Mouse (Mus musculus) induced T-regulatory cell, adult 2 months (primary cell): ENCODE data around the gene Hint3.
A peak's percentile ranks its signal among the peaks of the same experiment; 100 is the strongest.

Source experiments
- DNase-seq: peaks from one replicate; pipeline ENCODE4 v3.0.0-alpha.2; 2012; ENCODE audit warnings: low read depth

The Hint3 gene

DNA sequence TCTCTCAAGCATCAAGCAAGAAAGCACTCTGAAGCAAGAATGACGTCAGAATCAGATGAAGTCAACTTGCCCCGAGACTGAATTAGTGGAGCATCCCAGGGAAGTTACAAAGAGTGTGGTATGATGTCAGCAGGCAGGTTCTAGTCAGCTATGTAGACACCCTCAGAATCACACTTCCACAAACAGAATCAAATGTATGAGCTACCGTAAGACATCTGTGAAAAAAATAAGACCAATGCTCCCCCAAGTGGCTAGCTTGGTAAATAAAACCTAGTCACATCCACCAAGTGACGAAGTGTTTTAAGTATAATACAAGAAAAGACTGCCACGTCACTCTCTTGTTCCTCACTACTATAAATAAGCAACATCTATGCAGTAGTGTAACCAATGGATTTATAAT lies 42.4 kb downstream of the Hint3 start:
- peak; percentile 37 for DNase-seq

DNA sequence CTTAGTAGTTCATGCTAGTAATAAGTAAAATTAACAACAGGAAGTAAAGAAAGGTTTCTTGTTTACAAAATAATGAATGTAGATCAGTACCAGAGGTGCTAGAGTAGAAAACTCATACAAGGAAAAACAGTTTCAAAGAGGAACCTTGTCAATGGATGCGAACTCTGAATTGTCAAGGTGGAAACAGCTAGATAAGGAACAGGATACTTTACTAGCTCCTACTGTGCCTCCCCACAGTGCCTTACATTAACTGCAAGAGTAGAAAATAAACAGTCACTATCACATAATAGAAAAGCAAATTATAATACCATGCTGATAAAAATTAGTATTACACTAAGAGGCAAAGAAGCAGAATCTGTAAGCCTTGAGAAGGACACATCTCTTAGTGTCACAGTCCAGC lies 43.7 kb downstream of the Hint3 start:
- no peak for DNase-seq

GRCm38 (mm10) chr10:30577670-30578280 lies 51.7 kb downstream of the Hint3 start:
- no peak for DNase-seq

DNA sequence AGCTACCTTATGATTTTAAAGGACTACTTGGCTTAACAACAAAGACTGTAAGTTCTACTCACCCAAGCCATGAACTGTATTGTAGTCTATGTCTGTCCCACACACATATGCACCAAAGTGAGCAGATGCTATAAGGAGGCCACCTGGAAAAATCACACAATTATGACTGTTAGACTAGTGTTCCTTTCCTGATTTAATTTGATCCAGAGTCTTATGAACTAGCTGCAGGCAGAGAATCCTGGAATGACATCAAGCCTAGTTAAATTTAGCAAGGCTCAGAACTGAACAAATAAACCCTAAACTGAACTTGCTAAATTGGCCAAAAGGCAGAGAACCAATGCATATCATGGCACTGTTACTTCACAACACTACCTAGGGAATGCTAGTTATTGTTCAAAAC lies 63.1 kb downstream of the Hint3 start:
- DNase-seq = no peak

DNA sequence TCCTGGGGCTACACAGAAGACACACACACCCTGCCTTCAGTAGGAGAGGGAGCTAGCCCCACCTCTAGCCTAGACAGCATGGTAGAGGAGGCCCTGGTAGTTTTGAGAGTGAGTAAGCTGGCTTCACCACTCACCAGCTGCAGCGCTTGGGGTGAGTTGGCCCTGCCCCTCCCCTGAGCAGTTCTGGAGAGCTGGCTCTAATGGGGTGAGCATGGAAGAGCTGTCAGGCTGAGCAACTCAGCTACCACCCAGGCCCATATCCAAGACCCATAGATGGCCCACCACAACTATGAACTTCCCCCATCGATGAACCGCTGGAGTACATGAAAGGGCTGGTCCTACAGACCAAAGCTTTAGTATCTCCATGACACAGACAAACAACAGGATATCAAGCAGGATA lies 64.8 kb downstream of the Hint3 start:
- no peak for DNase-seq
